Mouse (Mus musculus) CH12.LX (cell line): ENCODE measurements around the gene Spatc1l. TPM values are rescaled to one million over a fixed set of nuclear protein-coding genes. Genes with fewer than 3 reads are reported as not detected.
A peak's percentile ranks its signal among the peaks of the same experiment; 100 is the strongest.

Source experiments
- DNase-seq: peaks from one replicate; pipeline ENCODE4 v3.0.0-alpha.2; 2013; ENCODE audit errors: extremely low read depth
- H3K27ac ChIP-seq: 2 replicates; pipeline ENCODE4 v1.5.1; 2012; ENCODE audit warnings: low read depth, mild to moderate bottlenecking, control low read depth, moderate library complexity; ENCODE audit not compliant: insufficient read depth
- H3K27me3 ChIP-seq: replicated peaks from 2 replicates; pipeline ENCODE3; 2012; ENCODE audit warnings: inconsistent platforms
- H3K36me3 ChIP-seq, 2 experiments: replicated peaks in 1 of 2; 2 replicates each; pipeline versions ENCODE3 to v1.6.1; 2012; ENCODE audit warnings: inconsistent platforms in 1 of 2, low read length in 1 of 2, mild to moderate bottlenecking in 1 of 2, mixed read lengths in 1 of 2, moderate library complexity in 1 of 2; ENCODE audit not compliant: control insufficient read depth in 1 of 2, insufficient read depth in 1 of 2
- H3K4me1 ChIP-seq, 2 experiments: 2 replicates each; pipeline ENCODE4 v1.6.1; 2012; ENCODE audit warnings: inconsistent platforms in 1 of 2, moderate library complexity in 1 of 2; ENCODE audit not compliant: insufficient read depth in 2 of 2, control insufficient read depth in 1 of 2
- H3K4me2 ChIP-seq: 2 replicates; pipeline ENCODE4 v1.6.1; 2012; ENCODE audit warnings: low read depth, mild to moderate bottlenecking, control low read depth; ENCODE audit not compliant: poor library complexity, insufficient read depth, severe bottlenecking
- H3K4me3 ChIP-seq, 3 experiments: fragments of 150-350 bp in 1 of 3; sonication (generic) in 1 of 3; replicated peaks in 1 of 3; 2 replicates each; pipeline versions ENCODE3 to v1.5.1; 2011 to 2012; ENCODE audit warnings: low read depth in 2 of 3, low read length in 2 of 3, mild to moderate bottlenecking in 2 of 3, moderate library complexity in 2 of 3, control low read depth in 1 of 3, improper control_type of control experiment in 1 of 3, inconsistent platforms in 1 of 3, mixed read lengths in 1 of 3; ENCODE audit not compliant: poor library complexity in 1 of 3
- H3K79me2 ChIP-seq: replicated peaks from 2 replicates; pipeline ENCODE4 v1.6.1; 2012; ENCODE audit warnings: mild to moderate bottlenecking, moderate library complexity; ENCODE audit not compliant: control insufficient read depth, poor library complexity, insufficient read depth, severe bottlenecking; ENCODE audit errors: extremely low read depth
- H3K9ac ChIP-seq: 2 replicates; pipeline ENCODE4 v1.6.1; 2012; ENCODE audit warnings: low read depth, mild to moderate bottlenecking, control low read depth, moderate library complexity; ENCODE audit not compliant: insufficient read depth
- H3K9me3 ChIP-seq: replicated peaks from 2 replicates; pipeline ENCODE3; 2012; ENCODE audit warnings: low read length, inconsistent platforms, mixed read lengths
- CHD2 ChIP-seq: IDR thresholded peaks from 2 replicates; pipeline ENCODE4 v1.6.1; 2011; ENCODE audit warnings: low read length, improper control_type of control experiment
- CTCF ChIP-seq, 2 experiments: IDR thresholded peaks in 1 of 2; conservative IDR thresholded peaks in 1 of 2; 2 replicates each; pipeline ENCODE4 v1.5.1; 2011 to 2012; ENCODE audit warnings: low read depth in 2 of 2, low read length in 2 of 2, improper control_type of control experiment in 1 of 2, inconsistent platforms in 1 of 2, mild to moderate bottlenecking in 1 of 2, moderate library complexity in 1 of 2
- HCFC1 ChIP-seq: IDR thresholded peaks from 2 replicates; pipeline ENCODE4 v1.6.1; 2012; ENCODE audit warnings: low read depth, mild to moderate bottlenecking, inconsistent platforms, low read length, improper control_type of control experiment
- KAT2A ChIP-seq: IDR thresholded peaks from 2 replicates; pipeline ENCODE4 v1.6.1; 2012; ENCODE audit warnings: low read length, improper control_type of control experiment, inconsistent platforms; ENCODE audit not compliant: insufficient replicate concordance
- MAX ChIP-seq: IDR thresholded peaks from 2 replicates; pipeline ENCODE4 v1.6.1; 2011; ENCODE audit warnings: low read length, improper control_type of control experiment
- MXI1 ChIP-seq: IDR thresholded peaks from 2 replicates; pipeline ENCODE4 v1.6.1; 2011; ENCODE audit warnings: mild to moderate bottlenecking, low read depth, low read length, improper control_type of control experiment
- MYC ChIP-seq: IDR thresholded peaks from 2 replicates; pipeline ENCODE4 v1.6.1; 2011; ENCODE audit warnings: low read depth, mild to moderate bottlenecking, improper control_type of control experiment, low read length
- NELFE ChIP-seq: IDR thresholded peaks from 2 replicates; pipeline ENCODE4 v1.6.1; 2011; ENCODE audit warnings: low read depth, low read length, improper control_type of control experiment
- NRF1 ChIP-seq: IDR thresholded peaks from 2 replicates; pipeline ENCODE4 v1.6.1; 2014; ENCODE audit warnings: low read depth, mild to moderate bottlenecking, inconsistent platforms, low read length, improper control_type of control experiment, moderate library complexity
- PAX5 ChIP-seq: IDR thresholded peaks from 2 replicates; pipeline ENCODE4 v1.6.1; 2012; ENCODE audit warnings: low read length, inconsistent platforms, mixed read lengths
- POLR2AphosphoS2 ChIP-seq: IDR thresholded peaks from 2 replicates; pipeline ENCODE4 v1.6.1; 2011; ENCODE audit warnings: low read depth, low read length, improper control_type of control experiment
- RAD21 ChIP-seq: IDR thresholded peaks from 2 replicates; pipeline ENCODE4 v1.6.1; 2011; ENCODE audit warnings: low read depth, mild to moderate bottlenecking, low read length, improper control_type of control experiment, moderate library complexity
- RCOR1 ChIP-seq: conservative IDR thresholded peaks from 2 replicates; pipeline ENCODE4 v1.6.1; 2012; ENCODE audit warnings: low read depth, mild to moderate bottlenecking, inconsistent platforms, low read length, improper control_type of control experiment
- SIN3A ChIP-seq: IDR thresholded peaks from 2 replicates; pipeline ENCODE4 v1.6.1; 2012; ENCODE audit warnings: low read length, improper control_type of control experiment, inconsistent platforms
- SMC3 ChIP-seq: IDR thresholded peaks from 2 replicates; pipeline ENCODE4 v1.6.1; 2011; ENCODE audit warnings: low read depth, low read length, improper control_type of control experiment
- TBP ChIP-seq: conservative IDR thresholded peaks from 2 replicates; pipeline ENCODE4 v1.6.1; 2011; ENCODE audit warnings: low read depth, low read length, improper control_type of control experiment
- TCF12 ChIP-seq: IDR thresholded peaks from 2 replicates; pipeline ENCODE4 v1.6.1; 2014; ENCODE audit warnings: low read depth, mild to moderate bottlenecking, inconsistent platforms, low read length, improper control_type of control experiment
- USF2 ChIP-seq: conservative IDR thresholded peaks from 2 replicates; pipeline ENCODE4 v1.6.1; 2011; ENCODE audit warnings: low read depth, low read length, improper control_type of control experiment
- ZC3H11A ChIP-seq: IDR thresholded peaks from 2 replicates; pipeline ENCODE4 v1.6.1; 2012; ENCODE audit warnings: low read depth, mild to moderate bottlenecking, inconsistent platforms, low read length, improper control_type of control experiment
- ZKSCAN1 ChIP-seq: IDR thresholded peaks from 2 replicates; pipeline ENCODE4 v1.6.1; 2012; ENCODE audit warnings: low read depth, inconsistent platforms, low read length, improper control_type of control experiment, borderline replicate concordance
- ZMIZ1 ChIP-seq: IDR thresholded peaks from 2 replicates; pipeline ENCODE4 v1.6.1; 2012; ENCODE audit warnings: low read depth, mild to moderate bottlenecking, inconsistent platforms, low read length, improper control_type of control experiment
- dilution Hi-C: fragments of 300-500 bp; cut with MboI; formaldehyde crosslinking; loops from 2 replicates; pipeline ENCODE4 v1.14.3; 2020; ENCODE audit warnings: low sequenced_read_pairs; ENCODE audit not compliant: extremely low pct_unique_long_range_greater_than_20kb, extremely low pct_ligation_motif_present
- in situ Hi-C: fragments of 300-500 bp; cut with MboI; formaldehyde crosslinking; loops from 3 replicates; pipeline ENCODE4 v1.14.3; 2019; ENCODE audit warnings: low sequenced_read_pairs, low pct_ligation_motif_present, low pct_unique_long_range_greater_than_20kb, mixed read lengths
- polyA plus RNA-seq: library from polyadenylated mRNA; unstranded; fragments of >175 nt; gene quantifications from 2 replicates; pipeline ENCODE4 v1.2.1, GENCODE M21; 2012; ENCODE audit warnings: low read depth; ENCODE audit not compliant: insufficient read length
- total RNA-seq, 2 experiments: library from RNA; depleted of rRNA; stranded (reverse); fragments of 300-350 nt in 1 of 2; fragments of >200 nt in 1 of 2; gene quantifications; 2 replicates each; pipeline ENCODE4 v1.2.3; 2012 to 2014

Spatc1l gene
- total and polyA plus RNA-seq, 3 experiments: 0.17 TPM; not detected in 2

DNA sequence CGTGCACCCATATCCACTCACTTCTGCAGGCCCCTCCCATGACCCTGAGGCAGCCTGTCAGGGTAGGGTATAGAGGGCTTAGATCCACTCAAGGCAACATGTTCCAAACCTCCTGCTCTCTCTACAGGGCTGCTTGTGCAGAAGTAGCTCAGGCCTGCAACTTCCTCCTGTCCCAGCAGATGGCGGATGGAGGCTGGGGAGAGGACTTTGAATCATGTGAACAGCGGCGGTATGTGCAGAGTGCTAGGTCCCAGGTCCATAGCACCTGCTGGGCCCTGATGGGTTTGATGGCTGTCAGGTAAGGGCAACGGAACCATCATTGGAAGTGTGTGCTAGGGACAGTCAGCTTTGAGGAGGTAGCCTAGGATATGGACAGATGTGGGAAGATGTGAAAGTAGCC lies 11.6 kb upstream of the Spatc1l start:
- Histone ChIP-seq H3K9ac (no peak overlapping the region), H3K4me2 (no peak overlapping the region), H3K27me3 (no peaks in the 10 kb centered on the region), H3K4me1 (no peaks in the 10 kb centered on the region), H3K4me3 (no peak overlapping the region)
- in situ Hi-C loops: no loop called here
- TF ChIP-seq HCFC1: no peak
- TF ChIP-seq MYC: no peak
- TF ChIP-seq SMC3: peak; percentile 18; the same call in 1 of the 2 replicates
- 0 out of 4 replicates have a peak, but pooled peaks of 1 of the 2 experiments have one; percentile 16 for TF ChIP-seq CTCF (conservative IDR thresholded peaks at IDR 0.05 in 1 of 2, IDR thresholded peaks at IDR 0.05 in 1 of 2; ENCODE audit: low read depth in 2 of 2, low read length in 2 of 2)
- TF ChIP-seq USF2: no peak
- no peak for TF ChIP-seq NRF1
- TF ChIP-seq KAT2A: no peak
- TF ChIP-seq TBP: no peak
- no peak for TF ChIP-seq PAX5
- TF ChIP-seq, all 38 proteins: peak for 2
- H3K27ac ChIP-seq: no peak overlapping the region
- dilution Hi-C loops: no loop called here
- DNase-seq: no peak
- no peaks in the 10 kb centered on the region for H3K9me3 ChIP-seq
- peaks cover 84 to 97% of the 10 kb centered on the region in 2 experiments for H3K36me3 ChIP-seq
- H3K79me2 ChIP-seq: no peaks in the 10 kb centered on the region

GRCm38 (mm10) chr10:76551556-76551955 lies 10.5 kb upstream of the Spatc1l start:
- Histone ChIP-seq H3K9me3 (no peaks in the 10 kb centered on the region), H3K4me1 (no peaks in the 10 kb centered on the region), H3K79me2 (no peaks in the 10 kb centered on the region), H3K9ac (no peak overlapping the region), H3K27ac (no peak overlapping the region), H3K4me3 (no peak overlapping the region), H3K27me3 (no peaks in the 10 kb centered on the region), H3K4me2 (no peak overlapping the region), H3K36me3 (peaks cover 75 to 91% of the 10 kb centered on the region in 2 experiments)
- no peak for TF ChIP-seq MAX
- in situ Hi-C loops: no loop called here
- no peak for DNase-seq
- dilution Hi-C loops: no loop called here

- H3K4me3 ChIP-seq: no peak overlapping the region
- H3K27me3 ChIP-seq: no peaks in the 10 kb centered on the region
- no peak for DNase-seq
- peaks cover 53 to 70% of the 10 kb centered on the region in 2 experiments for H3K36me3 ChIP-seq
- TF ChIP-seq RCOR1: no peak
- TF ChIP-seq PAX5: no peak
- TF ChIP-seq CHD2: no peak
- TF ChIP-seq ZC3H11A: no peak
- TF ChIP-seq RAD21: no peak
- no peak for TF ChIP-seq POLR2AphosphoS2
- no peak for TF ChIP-seq SIN3A
- no peak for TF ChIP-seq HCFC1
- TF ChIP-seq NELFE: no peak
- TF ChIP-seq MXI1: no peak
- TF ChIP-seq ZKSCAN1: no peak
- no peak for TF ChIP-seq TBP
- no peak for TF ChIP-seq TCF12
- no peak for TF ChIP-seq ZMIZ1
- no peak for TF ChIP-seq MAX
- H3K27ac ChIP-seq: no peak overlapping the region
- H3K4me1 ChIP-seq: no peaks in the 10 kb centered on the region
- in situ Hi-C loops (no loop called here), dilution Hi-C loops (no loop called here)
- no peaks in the 10 kb centered on the region for H3K79me2 ChIP-seq
- no peak overlapping the region for H3K9ac ChIP-seq
- no peaks in the 10 kb centered on the region for H3K9me3 ChIP-seq
- H3K4me2 ChIP-seq: no peak overlapping the region
Measured at GRCm38 (mm10) chr10:76554061-76554460, 8.0 kb upstream of the Spatc1l start.
